Mouse (Mus musculus): Measurements from ENCODE around the gene Nup210. TPM values are rescaled to one million over a fixed set of nuclear protein-coding genes. Genes with fewer than 3 reads are reported as not detected.
A peak's percentile ranks its signal among the peaks of the same experiment; 100 is the strongest.

Gene Nup210
- total and polyA plus RNA-seq, 3 experiments: 46.3 to 394 (median 71.5) TPM

DNA sequence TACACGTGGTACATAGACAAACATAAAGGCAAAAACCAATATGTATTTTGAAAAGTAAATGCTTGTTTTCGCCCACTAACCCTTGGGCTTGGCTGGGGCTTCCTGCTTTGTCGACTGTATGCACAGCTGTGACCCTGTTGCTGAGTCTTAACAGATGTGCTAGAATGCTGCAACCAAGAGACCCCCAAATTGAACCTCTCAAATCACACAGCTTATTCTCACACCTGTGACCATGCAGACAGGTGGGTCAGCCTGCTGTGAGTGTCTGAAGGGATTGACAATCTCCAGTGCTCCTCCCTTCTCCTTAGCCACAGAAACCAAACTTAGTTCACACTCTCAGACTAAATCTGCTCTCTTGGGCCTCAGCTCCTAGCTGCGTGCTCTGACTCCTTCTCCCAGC is 38.1 kb upstream of the Nup210 start:
- Histone ChIP-seq H3K79me2 (ENCODE audit: control insufficient read depth, insufficient read depth, low read length, poor library complexity) (no peaks in the 10 kb centered on the region), H3K27me3 (ENCODE audit: control insufficient read depth in 1 of 2, insufficient read depth in 2 of 2, low read length in 2 of 2) (no peaks in the 10 kb centered on the region), H3K4me1 (ENCODE audit: control insufficient read depth in 1 of 2, insufficient read depth in 2 of 2, low read length in 2 of 2) (peaks cover 13 to 18% of the 10 kb centered on the region in 2 experiments; a peak in 3 of 4 replicates), H3K9me3 (replicated peaks; ENCODE audit: insufficient read depth, low read length) (no peaks in the 10 kb centered on the region), H3K36me3 (ENCODE audit: control insufficient read depth in 1 of 2, insufficient read depth in 2 of 2, low read length in 2 of 2) (peaks cover 0 to 2% of the 10 kb centered on the region in 2 experiments; a peak in 2 of 4 replicates), H3K9ac (ENCODE audit: control insufficient read depth, low read depth, low read length, poor library complexity, severe bottlenecking) (no peak overlapping the region), H3K4me3 (ENCODE audit: control insufficient read depth in 1 of 2, insufficient read depth in 1 of 2, low read depth in 2 of 2, low read length in 2 of 2) (no peak overlapping the region), H3K27ac (ENCODE audit: control insufficient read depth, low read depth, low read length) (no peak overlapping the region)
- TF ChIP-seq NELFE (IDR thresholded peaks at IDR 0.05; ENCODE audit: low read depth, low read length): no peak
- TF ChIP-seq ZC3H11A (IDR thresholded peaks at IDR 0.05; ENCODE audit: low read depth, low read length): no peak
- no peak for TF ChIP-seq RCOR1 (IDR thresholded peaks at IDR 0.05; ENCODE audit: low read depth, low read length)
- TF ChIP-seq CHD1 (IDR thresholded peaks at IDR 0.05; ENCODE audit: low read depth, low read length): no peak
- no peak for TF ChIP-seq CTCF (IDR thresholded peaks at IDR 0.05 in 2 of 3, conservative IDR thresholded peaks at IDR 0.05 in 1 of 3; ENCODE audit: control insufficient read depth in 1 of 3, insufficient read depth in 1 of 3, low read depth in 2 of 3, low read length in 3 of 3, poor library complexity in 1 of 3, severe bottlenecking in 1 of 3)
- TF ChIP-seq EP300 (IDR thresholded peaks at IDR 0.05; ENCODE audit: low read depth in 1 of 2, low read length in 2 of 2): no peak
- TF ChIP-seq MAZ (IDR thresholded peaks at IDR 0.05; ENCODE audit: low read depth, low read length): no peak
- TF ChIP-seq MEF2A (IDR thresholded peaks at IDR 0.05; ENCODE audit: extremely low read depth, insufficient replicate concordance, low read depth, low read length, poor library complexity, severe bottlenecking): no peak
- no peak for TF ChIP-seq JUND (IDR thresholded peaks at IDR 0.05; ENCODE audit: low read depth, low read length)
- TF ChIP-seq ZMIZ1 (IDR thresholded peaks at IDR 0.05; ENCODE audit: low read depth, low read length): no peak
- TF ChIP-seq MAX (IDR thresholded peaks at IDR 0.05; ENCODE audit: low read length): no peak
- TF ChIP-seq GATA1 (IDR thresholded peaks at IDR 0.05; ENCODE audit: low read depth, low read length): no peak
- TF ChIP-seq HCFC1 (IDR thresholded peaks at IDR 0.05; ENCODE audit: low read depth, low read length): no peak
- TF ChIP-seq POLR2A (IDR thresholded peaks at IDR 0.05; ENCODE audit: control insufficient read depth in 1 of 2, insufficient read depth in 1 of 2, low read depth in 1 of 2, low read length in 2 of 2, poor library complexity in 1 of 2): no peak
- DNase-seq (ENCODE audit: low read depth, low spot score): no peak

DNA sequence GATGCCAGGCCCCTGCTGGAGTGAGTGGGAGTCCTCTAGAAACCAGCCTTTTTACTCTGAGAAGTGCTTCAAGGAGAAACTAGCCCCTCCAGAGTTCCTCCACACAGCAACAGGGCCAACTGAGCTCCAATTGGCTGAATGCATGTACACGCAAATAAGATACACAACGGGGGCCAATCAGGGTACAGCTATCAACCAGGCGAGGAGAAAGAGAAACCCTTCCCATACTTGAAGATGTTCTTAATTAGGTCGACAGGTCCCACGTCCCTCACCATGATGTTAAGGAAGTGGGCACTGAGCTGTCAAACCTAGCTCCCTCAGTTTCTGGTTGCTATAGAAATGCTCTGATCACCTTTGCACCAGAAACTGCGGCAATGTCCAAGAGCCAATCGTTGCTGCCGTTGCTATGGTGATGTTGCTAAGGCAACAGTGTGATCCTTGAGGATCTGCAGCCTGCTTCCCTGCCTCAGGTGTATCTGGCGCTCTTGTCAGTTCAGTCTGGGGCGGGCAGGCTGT is 37.0 kb upstream of the Nup210 start:
- H3K9ac ChIP-seq (ENCODE audit: control insufficient read depth, low read depth, low read length, poor library complexity, severe bottlenecking): no peak overlapping the region
- peaks cover 13 to 18% of the 10 kb centered on the region in 2 experiments; a peak in 3 of 4 replicates for H3K4me1 ChIP-seq (ENCODE audit: control insufficient read depth in 1 of 2, insufficient read depth in 2 of 2, low read length in 2 of 2)
- H3K36me3 ChIP-seq (ENCODE audit: control insufficient read depth in 1 of 2, insufficient read depth in 2 of 2, low read length in 2 of 2): peaks cover 0 to 2% of the 10 kb centered on the region in 2 experiments; a peak in 2 of 4 replicates
- peak; percentile 40 for DNase-seq (ENCODE audit: low read depth, low spot score)
- H3K27me3 ChIP-seq (ENCODE audit: control insufficient read depth in 1 of 2, insufficient read depth in 2 of 2, low read length in 2 of 2): no peaks in the 10 kb centered on the region; a peak in 1 of 4 replicates
- no peaks in the 10 kb centered on the region for H3K9me3 ChIP-seq (replicated peaks; ENCODE audit: insufficient read depth, low read length)
- H3K79me2 ChIP-seq (ENCODE audit: control insufficient read depth, insufficient read depth, low read length, poor library complexity): no peaks in the 10 kb centered on the region
- TF ChIP-seq MAX (IDR thresholded peaks at IDR 0.05; ENCODE audit: low read length) (no peak), POLR2AphosphoS5 (IDR thresholded peaks at IDR 0.05; ENCODE audit: borderline replicate concordance, low read depth, low read length) (no peak), EP300 (IDR thresholded peaks at IDR 0.05; ENCODE audit: low read depth in 1 of 2, low read length in 2 of 2) (no peak), MEF2A (IDR thresholded peaks at IDR 0.05; ENCODE audit: extremely low read depth, insufficient replicate concordance, low read depth, low read length, poor library complexity, severe bottlenecking) (no peak), BHLHE40 (IDR thresholded peaks at IDR 0.05; ENCODE audit: borderline replicate concordance, low read depth, low read length) (no peak), POLR2AphosphoS2 (IDR thresholded peaks at IDR 0.05; ENCODE audit: low read length) (no peak), TCF12 (IDR thresholded peaks at IDR 0.05; ENCODE audit: low read depth, low read length) (no peak), TAL1 (IDR thresholded peaks at IDR 0.05; ENCODE audit: low read length) (no peak), POLR2A (IDR thresholded peaks at IDR 0.05; ENCODE audit: control insufficient read depth in 1 of 2, insufficient read depth in 1 of 2, low read depth in 1 of 2, low read length in 2 of 2, poor library complexity in 1 of 2) (no peak), RCOR1 (IDR thresholded peaks at IDR 0.05; ENCODE audit: low read depth, low read length) (no peak), CHD2 (IDR thresholded peaks at IDR 0.05; ENCODE audit: low read length) (no peak), CHD1 (IDR thresholded peaks at IDR 0.05; ENCODE audit: low read depth, low read length) (no peak), ZKSCAN1 (IDR thresholded peaks at IDR 0.05; ENCODE audit: low read depth, low read length) (no peak), ZMIZ1 (IDR thresholded peaks at IDR 0.05; ENCODE audit: low read depth, low read length) (no peak), MYC (IDR thresholded peaks at IDR 0.05; ENCODE audit: low read depth, low read length) (no peak), ETS1 (IDR thresholded peaks at IDR 0.05; ENCODE audit: low read depth, low read length) (no peak)
- H3K27ac ChIP-seq (ENCODE audit: control insufficient read depth, low read depth, low read length): no peak overlapping the region
- H3K4me3 ChIP-seq (ENCODE audit: control insufficient read depth in 1 of 2, insufficient read depth in 1 of 2, low read depth in 2 of 2, low read length in 2 of 2): no peak overlapping the region
